Mouse (Mus musculus) midbrain, embryonic 14.5 days (tissue): ENCODE measurements around the gene Plcb4. TPM values are rescaled to one million over a fixed set of nuclear protein-coding genes. Genes with fewer than 3 reads are reported as not detected.

Source experiments
- ATAC-seq: fragments of 200-750 bp; cut with Nextera tagmentation; 2 replicates; pipeline ENCODE4 v1.8.0; 2017; ENCODE audit warnings: moderate number of reproducible peaks, moderate library complexity; ENCODE audit not compliant: low FRiP score, low TSS enrichment
- DNase-seq: peaks from one replicate; pipeline ENCODE4 v3.0.0-alpha.2; 2015
- H3K27ac ChIP-seq: fragments of 300-500 bp; sonication (generic); replicated peaks from 2 replicates; pipeline ENCODE4 v1.5.1; 2014; ENCODE audit warnings: mild to moderate bottlenecking, low read depth, low read length, moderate library complexity
- H3K27me3 ChIP-seq: fragments of 300-500 bp; sonication (generic); 2 replicates; pipeline ENCODE4 v1.6.1; 2014; ENCODE audit warnings: low read length, control low read depth, mixed read lengths; ENCODE audit not compliant: control insufficient read depth, insufficient read depth
- H3K36me3 ChIP-seq: fragments of 300-500 bp; sonication (generic); 2 replicates; pipeline ENCODE4 v1.6.1; 2014; ENCODE audit warnings: low read length, control low read depth; ENCODE audit not compliant: control insufficient read depth, insufficient read depth
- H3K4me1 ChIP-seq: fragments of 300-500 bp; sonication (generic); 2 replicates; pipeline ENCODE4 v1.6.1; 2014; ENCODE audit warnings: mild to moderate bottlenecking, antibody characterized with exemption, low read length, control low read depth; ENCODE audit not compliant: control insufficient read depth, insufficient read depth
- H3K4me2 ChIP-seq: fragments of 300-500 bp; sonication (generic); 2 replicates; pipeline ENCODE4 v1.6.1; 2014; ENCODE audit warnings: mild to moderate bottlenecking, low read length, moderate library complexity
- H3K4me3 ChIP-seq: fragments of 300-500 bp; sonication (generic); replicated peaks from 2 replicates; pipeline ENCODE4 v1.5.1; 2014; ENCODE audit warnings: low read depth, low read length
- H3K9ac ChIP-seq: fragments of 300-500 bp; sonication (generic); replicated peaks from 2 replicates; pipeline ENCODE4 v1.6.1; 2014; ENCODE audit warnings: mild to moderate bottlenecking, low read length, moderate library complexity
- H3K9me3 ChIP-seq: fragments of 300-500 bp; sonication (generic); 2 replicates; pipeline ENCODE4 v1.6.1; 2016; ENCODE audit warnings: low read length, control low read depth, mixed read lengths; ENCODE audit not compliant: control insufficient read depth
- WGBS: fragments of 180-500 bp; shearing (Covaris S2); extraction: QIAGEN DNeasy Blood & Tissue Kit; methylation state at CpG from one replicate; pipeline ENCODE4 v1.1.7; 2014; 5-methylcytosine and 5-hydroxymethylcytosine counted together
- polyA plus RNA-seq: library from polyadenylated mRNA; unstranded; fragments of >200 nt; fragmentation: Nextera tagmentation; extraction: Ambion mirVana; gene quantifications from 2 replicates; pipeline ENCODE4 v1.2.1, GENCODE M21; 2014

The Plcb4 gene
- polyA plus RNA-seq, 1 experiment from 2014 or later: 52.4 TPM

DNA sequence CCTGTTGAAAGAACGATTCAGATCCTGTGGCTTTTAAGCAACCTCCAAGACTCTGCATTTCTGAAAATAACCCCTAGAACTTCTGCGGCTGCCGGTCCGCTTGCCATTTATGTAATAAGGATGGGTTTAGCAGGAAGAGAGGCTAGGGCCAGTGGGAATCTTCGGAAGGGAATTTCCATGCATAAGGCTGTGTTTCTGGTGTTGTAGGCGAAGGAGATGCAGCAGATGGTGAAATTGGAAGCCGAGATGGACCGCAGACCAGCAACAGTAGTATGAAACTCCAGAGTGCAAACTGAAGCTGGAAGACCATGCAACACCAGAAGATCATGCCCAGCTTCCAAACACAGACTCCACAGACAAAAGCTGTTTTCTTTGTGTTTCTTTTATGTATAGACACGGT, 353.9 kb downstream of the Plcb4 start:
- WGBS: 95% methylated on average over 9 of the region's 9 CpGs
- no peaks in the 10 kb centered on the region for H3K27me3 ChIP-seq
- H3K4me3 ChIP-seq: no peak overlapping the region
- H3K36me3 ChIP-seq: peaks cover 9% of the 10 kb centered on the region
- no peak overlapping the region for H3K4me2 ChIP-seq
- DNase-seq (no peak), ATAC-seq (no peak)
- H3K27ac ChIP-seq: no peak overlapping the region
- H3K9ac ChIP-seq: no peak overlapping the region
- no peaks in the 10 kb centered on the region for H3K4me1 ChIP-seq
- H3K9me3 ChIP-seq: no peaks in the 10 kb centered on the region

DNA sequence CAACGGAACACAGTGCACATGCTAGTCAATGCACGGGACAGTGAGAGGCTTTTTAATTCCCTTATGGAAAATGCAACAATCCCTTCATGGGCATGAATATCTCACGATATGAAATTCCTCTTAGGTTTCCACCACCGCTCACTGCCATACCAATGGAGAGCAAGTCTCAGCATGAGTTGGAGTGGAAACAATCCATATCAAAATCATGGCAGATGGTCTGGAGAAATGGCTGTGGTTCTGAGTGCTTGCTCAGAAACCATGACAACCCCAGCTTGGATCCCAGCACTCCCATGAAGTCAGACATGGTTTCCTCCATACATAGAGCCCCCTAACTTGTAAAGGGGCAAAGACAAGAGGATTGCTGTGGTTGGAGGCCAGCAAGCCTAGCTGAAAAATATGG, 389.7 kb downstream of the Plcb4 start:
- Histone ChIP-seq H3K27ac (no peak overlapping the region), H3K9me3 (no peaks in the 10 kb centered on the region), H3K27me3 (no peaks in the 10 kb centered on the region), H3K4me3 (no peak overlapping the region), H3K4me2 (no peak overlapping the region), H3K36me3 (no peaks in the 10 kb centered on the region), H3K4me1 (peaks cover 12% of the 10 kb centered on the region), H3K9ac (no peak overlapping the region)
- ATAC-seq: no peak
- DNase-seq: no peak
- WGBS: 90% methylated on average over 4 of the region's 4 CpGs

DNA sequence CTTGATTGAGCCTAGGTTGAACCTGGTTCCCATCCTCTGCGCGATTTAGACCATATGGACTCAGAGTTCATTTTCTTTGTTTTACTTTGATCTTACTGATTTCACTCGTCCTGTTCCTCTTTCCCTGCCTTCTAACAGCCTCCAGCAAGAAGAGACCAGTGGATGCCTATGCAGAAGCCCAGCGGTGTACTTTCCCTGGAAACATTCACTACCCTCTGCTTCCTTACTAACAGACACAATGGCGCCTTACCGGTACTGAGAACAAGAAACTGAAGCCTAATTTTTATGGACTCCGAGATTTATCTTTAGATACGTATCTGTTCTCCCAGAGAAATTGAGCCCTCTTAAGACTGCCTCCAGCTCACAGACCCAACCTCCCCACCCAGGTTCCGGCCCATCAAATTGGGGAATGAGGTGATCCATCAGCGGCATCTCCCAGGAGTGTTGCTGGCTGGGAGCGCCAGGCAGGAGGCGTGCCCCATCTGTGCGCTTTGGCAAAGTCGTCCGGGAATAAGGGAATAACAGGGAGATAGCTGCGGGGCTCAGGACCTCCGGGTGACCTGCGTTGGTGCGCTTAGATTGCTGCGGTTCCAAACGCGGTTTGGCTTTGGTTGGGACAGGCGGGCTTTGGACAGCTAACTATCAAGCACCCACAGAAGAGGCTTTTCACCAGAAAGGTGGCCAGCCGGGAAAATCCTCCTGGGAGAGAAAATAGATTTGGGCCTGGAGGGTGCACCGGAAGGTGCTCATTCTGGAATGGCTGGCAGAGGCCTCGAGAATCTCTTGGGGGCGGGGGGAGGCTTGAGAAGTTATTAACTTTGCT, 392.2 kb downstream of the Plcb4 start:
- Histone ChIP-seq H3K27ac (no peak overlapping the region; the same call in 1 of the 2 replicates), H3K4me1 (peaks cover 12% of the 10 kb centered on the region), H3K9ac (peak overlapping the region; percentile 34), H3K9me3 (no peaks in the 10 kb centered on the region), H3K4me2 (peak overlapping the region; percentile 56), H3K27me3 (0 out of 2 replicates have a peak, but pooled peaks cover 2% of the 10 kb centered on the region), H3K36me3 (no peaks in the 10 kb centered on the region), H3K4me3 (peak overlapping the region; percentile 28)
- DNase-seq (peak; percentile 51), ATAC-seq (peak; percentile 50)
- 15% methylated on average over 27 of the region's 27 CpGs for WGBS

DNA sequence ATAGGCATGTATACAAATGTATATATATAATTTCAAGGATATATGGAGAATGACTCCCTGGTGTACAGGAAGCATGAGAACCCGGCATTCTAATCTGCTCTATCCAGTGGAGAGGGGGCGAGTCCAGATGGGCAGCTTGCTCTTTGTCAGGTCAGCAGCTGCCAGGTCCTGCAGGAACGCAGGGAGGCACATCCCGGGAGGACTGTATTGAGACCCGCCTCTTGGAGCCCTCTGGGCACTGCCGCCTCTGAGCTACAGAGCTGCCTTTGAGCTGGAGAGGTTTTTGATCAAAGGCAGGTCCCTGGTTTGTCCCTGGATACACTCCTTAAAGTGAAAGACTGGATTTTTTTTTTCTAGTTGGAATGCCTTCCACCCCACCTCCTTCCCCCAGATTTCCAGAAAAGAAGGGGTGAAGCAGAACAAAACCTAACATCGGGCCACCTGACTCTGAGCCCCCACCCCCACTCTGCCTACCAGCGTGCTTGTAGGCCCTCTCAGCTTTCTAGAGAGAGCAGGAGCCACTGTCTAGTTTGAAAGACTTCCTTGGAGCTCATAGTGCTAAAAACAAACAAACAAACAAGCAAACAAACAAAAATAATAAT, 393.0 kb downstream of the Plcb4 start, which contains the start of gene Lamp5:
Gene Lamp5 (plus strand): TSS at position 552 of the 602 bp plus-strand sequence.
- DNase-seq (peak; percentile 59), ATAC-seq (0 out of 2 replicates have a peak, but pooled peaks have one; percentile 70)
- Histone ChIP-seq H3K4me1 (peaks cover 12% of the 10 kb centered on the region), H3K27ac (no peak within 1 kb of the TSS; the same call in 1 of the 2 replicates), H3K27me3 (0 out of 2 replicates have a peak, but pooled peaks cover 3% of the 10 kb centered on the region), H3K4me3 (peak within 1 kb of the TSS; percentile 28), H3K4me2 (peak within 1 kb of the TSS; percentile 56), H3K9ac (peak within 1 kb of the TSS; percentile 34), H3K9me3 (no peaks in the 10 kb centered on the region), H3K36me3 (no peaks in the 10 kb centered on the region)
- WGBS: 2% methylated on average over 8 of the region's 8 CpGs

DNA sequence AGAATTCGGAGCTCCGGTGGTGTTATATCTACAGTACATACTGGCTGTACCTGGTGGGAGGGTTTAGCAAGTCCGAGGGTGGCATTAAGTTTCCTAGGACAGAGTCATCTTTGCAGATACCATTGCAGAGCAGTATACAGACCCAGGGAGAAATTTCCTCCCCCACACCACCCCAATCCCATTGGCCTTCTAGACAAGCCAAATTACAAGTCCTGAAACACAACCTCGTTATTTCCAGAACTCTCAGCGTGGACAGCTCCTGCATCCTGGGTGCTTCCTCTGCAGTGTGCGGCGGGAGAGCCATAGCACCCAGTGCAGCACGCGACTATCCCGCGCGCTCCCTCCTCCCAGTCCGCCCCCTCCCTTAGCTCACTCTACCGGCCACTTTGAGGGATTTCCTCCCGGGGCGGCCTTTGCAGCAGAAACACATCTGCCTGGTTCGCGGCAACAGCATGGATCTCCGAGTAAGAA, 399.1 kb downstream of the Plcb4 start:
- H3K27ac ChIP-seq: no peak overlapping the region
- 5% methylated on average over 19 of the region's 19 CpGs for WGBS
- H3K9me3 ChIP-seq: no peaks in the 10 kb centered on the region
- peak; percentile 57 for DNase-seq
- H3K36me3 ChIP-seq: no peaks in the 10 kb centered on the region
- peaks cover 12% of the 10 kb centered on the region; the same call in 1 of the 2 replicates for H3K4me1 ChIP-seq
- ATAC-seq: peak; percentile 31; the same call in 1 of the 2 replicates
- peak overlapping the region; percentile 7; the same call in 1 of the 2 replicates for H3K9ac ChIP-seq
- peaks cover 35% of the 10 kb centered on the region for H3K27me3 ChIP-seq
- H3K4me3 ChIP-seq: peak overlapping the region; percentile 35
- peak overlapping the region; percentile 70 for H3K4me2 ChIP-seq

DNA sequence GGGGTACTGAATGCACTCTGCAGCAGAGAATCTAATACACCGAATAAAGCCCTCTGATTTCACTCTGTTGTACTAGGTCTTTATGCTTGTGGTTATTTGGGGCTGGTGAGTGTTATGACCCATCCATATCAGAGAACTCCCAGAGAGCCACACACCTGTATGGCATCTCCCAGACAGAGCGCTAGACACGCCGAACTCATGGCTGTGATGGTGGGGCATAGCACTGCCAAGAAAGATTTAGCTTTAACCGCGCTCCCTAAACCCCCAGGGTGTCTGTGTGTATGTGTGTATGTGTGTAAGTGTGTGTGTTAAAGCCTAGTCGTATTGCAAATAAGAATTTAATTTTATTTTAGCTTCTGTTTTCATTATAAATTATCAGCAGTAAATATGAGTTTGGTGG, 399.6 kb downstream of the Plcb4 start:
- peaks cover 12% of the 10 kb centered on the region; the same call in 1 of the 2 replicates for H3K4me1 ChIP-seq
- peak overlapping the region; percentile 7; the same call in 1 of the 2 replicates for H3K9ac ChIP-seq
- ATAC-seq (no peak), DNase-seq (peak; percentile 42)
- no peaks in the 10 kb centered on the region for H3K36me3 ChIP-seq
- peak overlapping the region; percentile 35 for H3K4me3 ChIP-seq
- peaks cover 35% of the 10 kb centered on the region for H3K27me3 ChIP-seq
- H3K27ac ChIP-seq: no peak overlapping the region
- H3K9me3 ChIP-seq: no peaks in the 10 kb centered on the region
- 4% methylated on average over 7 of the region's 7 CpGs for WGBS
- peak overlapping the region; percentile 70 for H3K4me2 ChIP-seq

DNA sequence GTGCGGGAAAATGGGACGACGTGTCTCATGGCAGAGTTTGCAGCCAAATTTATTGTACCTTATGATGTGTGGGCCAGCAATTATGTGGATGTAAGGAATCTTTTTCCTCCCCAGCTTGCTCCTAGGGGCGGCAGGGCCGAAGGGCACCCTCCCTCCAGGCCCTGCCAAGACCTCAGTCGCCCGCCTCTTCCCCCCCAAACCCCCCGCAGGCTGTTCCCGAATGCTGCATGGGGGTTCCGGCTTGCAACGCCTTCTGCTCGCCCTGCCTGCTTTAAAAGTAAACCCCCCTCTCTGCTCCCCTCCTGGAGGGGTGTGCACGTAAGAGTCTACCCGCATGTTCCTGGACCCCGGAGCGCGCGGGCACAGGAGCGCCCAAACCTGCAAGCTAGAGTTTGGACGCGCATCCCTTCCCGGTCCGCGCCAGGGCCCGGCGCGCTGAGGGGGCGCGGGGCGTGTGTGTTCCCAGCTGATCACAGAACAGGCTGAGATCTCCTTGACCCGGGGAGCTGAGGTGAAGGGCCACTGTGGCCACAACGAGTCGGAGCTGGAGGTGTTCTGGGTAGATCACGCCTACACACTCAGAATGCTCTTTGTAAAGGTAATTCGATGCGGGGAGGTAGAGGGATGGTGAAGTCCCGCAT, 400.3 kb downstream of the Plcb4 start:
- Histone ChIP-seq H3K27me3 (peaks cover 35% of the 10 kb centered on the region), H3K27ac (0 out of 2 replicates have a peak overlapping the region, but pooled peaks have one; percentile 32), H3K9ac (peak overlapping the region; percentile 54), H3K4me3 (peak overlapping the region; percentile 35), H3K36me3 (no peaks in the 10 kb centered on the region), H3K9me3 (no peaks in the 10 kb centered on the region), H3K4me1 (peaks cover 12% of the 10 kb centered on the region; the same call in 1 of the 2 replicates), H3K4me2 (peak overlapping the region; percentile 70)
- DNase-seq (peak; percentile 47), ATAC-seq (no peak)
- 1% methylated on average over 37 of the region's 37 CpGs for WGBS
